Mouse (Mus musculus) heart, postnatal 14 days (tissue): ENCODE results near the gene Gpr157. TPM values are rescaled to one million over a fixed set of nuclear protein-coding genes. Genes with fewer than 3 reads are reported as not detected.
A peak's percentile ranks its signal among the peaks of the same experiment; 100 is the strongest.

Experiments
- DNase-seq, 2 experiments: peaks; one replicate each; pipeline ENCODE4 v3.0.0; 2021 to 2022
- intact Hi-C: fragments of 180-260 bp; cut with DNase I; formaldehyde crosslinking; loops from one replicate; pipeline ENCODE4 v1.15.1; 2025
- total RNA-seq, 2 experiments: library from RNA; stranded (reverse); gene quantifications; 2 replicates each; pipeline ENCODE4 v1.2.3; 2021

Gene Gpr157
- total RNA-seq, 2 experiments from 2014 or later = 29.5 to 33.7 TPM

- no peak for DNase-seq
- intact Hi-C loops = no loop called here
These were observed 18.9 kb upstream of the Gpr157 start for GRCm38 (mm10) chr4:150068216-150068615.

GRCm38 (mm10) chr4:150070136-150070535, 17.0 kb upstream of the Gpr157 start:
- intact Hi-C loops = loop anchor here (2.0 kb wide), 1 partner anchor 29 kb away; no protein-coding TSS in a partner anchor
- DNase-seq = no peak

- DNase-seq = no peak
- intact Hi-C loops = loop anchor here (2.0 kb wide), 1 partner anchor 38 kb away; no protein-coding TSS in a partner anchor
These were observed 14.6 kb upstream of the Gpr157 start for GRCm38 (mm10) chr4:150072416-150073101.

- DNase-seq = peak; percentile 71 to 73
- intact Hi-C loops = loop anchor here (2.0 kb wide), 1 partner anchor 38 kb away; no protein-coding TSS in a partner anchor
These were observed 14.1 kb upstream of the Gpr157 start for GRCm38 (mm10) chr4:150073102-150073473.

GRCm38 (mm10) chr4:150075350-150075749, 11.8 kb upstream of the Gpr157 start:
- intact Hi-C loops = no loop called here

GRCm38 (mm10) chr4:150076147-150076546, 11.0 kb upstream of the Gpr157 start:
- intact Hi-C loops = no loop called here
- peak; percentile 30 to 49 for DNase-seq

More at GRCm38 (mm10) chr4:150075350-150075749, 11.8 kb upstream of the Gpr157 start:
- no peak for DNase-seq

GRCm38 (mm10) chr4:150078646-150079045, 8.5 kb upstream of the Gpr157 start:
- intact Hi-C loops = no loop called here
- no peak for DNase-seq

GRCm38 (mm10) chr4:150079244-150079643, 7.9 kb upstream of the Gpr157 start:
- no peak for DNase-seq
- intact Hi-C loops = no loop called here

- no peak for DNase-seq
- intact Hi-C loops = no loop called here
These were observed 6.7 kb upstream of the Gpr157 start for GRCm38 (mm10) chr4:150080330-150080967.

GRCm38 (mm10) chr4:150085366-150085765, 1.8 kb upstream of the Gpr157 start:
- DNase-seq = no peak
- intact Hi-C loops = no loop called here

GRCm38 (mm10) chr4:150086841-150087160, 364 bp upstream of the Gpr157 start:
- intact Hi-C loops = no loop called here
- DNase-seq = no peak

- peak in 1 of 2 experiments; percentile 35 for DNase-seq
- intact Hi-C loops = no loop called here
These were observed 845 bp downstream of the Gpr157 start for GRCm38 (mm10) chr4:150087890-150088530.

- DNase-seq = peak; percentile 38 to 44
- intact Hi-C loops = no loop called here
These were observed 2.0 kb downstream of the Gpr157 start for GRCm38 (mm10) chr4:150089121-150089520.

- peak; percentile 23 to 54 for DNase-seq
- intact Hi-C loops = no loop called here
These were observed 4.9 kb downstream of the Gpr157 start for GRCm38 (mm10) chr4:150091887-150092582.

GRCm38 (mm10) chr4:150092583-150092902, 5.4 kb downstream of the Gpr157 start:
- DNase-seq = no peak
- intact Hi-C loops = no loop called here

GRCm38 (mm10) chr4:150093560-150094462, 6.6 kb downstream of the Gpr157 start:
- intact Hi-C loops = no loop called here
- no peak for DNase-seq

- intact Hi-C loops = no loop called here
- DNase-seq = no peak
These were observed 7.3 kb downstream of the Gpr157 start for GRCm38 (mm10) chr4:150094463-150094789.

- intact Hi-C loops = no loop called here
- DNase-seq = no peak
These were observed 9.1 kb downstream of the Gpr157 start for GRCm38 (mm10) chr4:150096309-150096708.

- intact Hi-C loops = loop anchor here (2.0 kb wide), 1 partner anchor 291 kb away; no protein-coding TSS in a partner anchor
- DNase-seq = no peak
These were observed 10.7 kb downstream of the Gpr157 start for GRCm38 (mm10) chr4:150097847-150098246.

GRCm38 (mm10) chr4:150098880-150099279, 11.7 kb downstream of the Gpr157 start:
- peak; percentile 68 to 84 for DNase-seq
- intact Hi-C loops = loop anchor here (1.0 to 2.0 kb wide), 2 partner anchors 64 to 292 kb away; no protein-coding TSS in a partner anchor
